ENCODE assay signal across 13 mouse cellular contexts in the genomic region with DNA sequence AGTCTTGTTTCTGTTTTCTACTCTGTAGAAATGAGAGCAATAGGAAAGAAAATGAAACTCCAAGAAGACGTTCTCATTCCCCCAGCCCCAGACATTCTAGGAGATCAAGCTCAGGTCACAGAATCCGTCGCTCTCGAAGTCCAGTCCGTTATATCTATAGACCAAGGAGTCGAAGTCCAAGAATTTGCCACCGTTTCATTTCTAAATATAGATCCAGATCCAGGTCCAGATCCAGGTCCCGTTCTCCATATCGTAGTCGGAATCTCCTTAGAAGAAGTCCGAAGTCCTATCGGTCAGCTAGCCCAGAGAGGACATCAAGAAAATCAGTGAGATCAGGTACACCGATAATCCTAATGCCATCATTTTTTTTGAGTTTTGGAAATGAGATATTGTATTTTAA.
"Had no signal": no experiment of that assay in that cellular context is flagged by ENCODE, and none has a peak within 500 bp of the region (broad histone marks: within the 10 kb centered on the region; RNA-seq: fewer than 3 reads in every experiment).

No protein-coding gene starts in this region.

- DNase-seq: forebrain, postnatal 0 days; heart, adult 11 months; heart, adult 2 months; heart, postnatal 14 days; heart, postnatal 36 days; kidney, adult 11 months; kidney, adult 2 months; kidney, adult 9 months; kidney, postnatal 14 days; kidney, postnatal 36 days; layer of hippocampus, adult 9-11 months; layer of hippocampus, postnatal 36 days; left cerebral cortex, postnatal 4 days had no signal
